Mouse (Mus musculus) limb, embryonic 11.5 days (tissue): ENCODE data around the gene Dbnl. TPM values are rescaled to one million over a fixed set of nuclear protein-coding genes. Genes with fewer than 3 reads are reported as not detected.

ENCODE experiments used
- ATAC-seq: fragments of 200-750 bp; cut with Nextera tagmentation; 2 replicates; pipeline ENCODE4 v1.8.0; 2017; ENCODE audit warnings: low read depth; ENCODE audit not compliant: insufficient number of reproducible peaks, low FRiP score, low TSS enrichment
- DNase-seq: peaks from one replicate; pipeline ENCODE4 v3.0.0-alpha.2; 2015; ENCODE audit warnings: low spot score
- H3K27ac ChIP-seq: fragments of 300-500 bp; sonication (generic); replicated peaks from 2 replicates; pipeline ENCODE4 v1.5.1; 2014; ENCODE audit warnings: low read depth, mild to moderate bottlenecking, low read length
- H3K27me3 ChIP-seq: fragments of 300-500 bp; sonication (generic); 2 replicates; pipeline ENCODE4 v1.6.1; 2014; ENCODE audit warnings: mild to moderate bottlenecking, low read length, mixed read lengths; ENCODE audit not compliant: control insufficient read depth, insufficient read depth
- H3K36me3 ChIP-seq: fragments of 300-500 bp; sonication (generic); 2 replicates; pipeline ENCODE4 v1.6.1; 2014; ENCODE audit warnings: mild to moderate bottlenecking, low read length, moderate library complexity, mixed read lengths; ENCODE audit not compliant: control insufficient read depth, insufficient read depth
- H3K4me1 ChIP-seq: fragments of 300-500 bp; sonication (generic); 2 replicates; pipeline ENCODE4 v1.6.1; 2014; ENCODE audit warnings: low read length, mixed read lengths; ENCODE audit not compliant: control insufficient read depth, insufficient read depth
- H3K4me2 ChIP-seq: fragments of 300-500 bp; sonication (generic); 2 replicates; pipeline ENCODE4 v1.6.1; 2014; ENCODE audit warnings: low read depth, mild to moderate bottlenecking, moderate library complexity; ENCODE audit not compliant: severe bottlenecking
- H3K4me3 ChIP-seq: fragments of 300-500 bp; sonication (generic); 2 replicates; pipeline ENCODE4 v1.5.1; 2014; ENCODE audit warnings: low read depth, low read length
- H3K9ac ChIP-seq: fragments of 300-500 bp; sonication (generic); 2 replicates; pipeline ENCODE4 v1.6.1; 2014; ENCODE audit warnings: mild to moderate bottlenecking, low read length
- H3K9me3 ChIP-seq: fragments of 300-500 bp; sonication (generic); 2 replicates; pipeline ENCODE4 v1.6.1; 2016; ENCODE audit warnings: low read length; ENCODE audit not compliant: control insufficient read depth
- WGBS: fragments of 180-500 bp; shearing (Covaris S2); extraction: QIAGEN DNeasy Blood & Tissue Kit; methylation state at CpG from one replicate; pipeline ENCODE4 v1.1.7; 2014; 5-methylcytosine and 5-hydroxymethylcytosine counted together
- polyA plus RNA-seq: library from polyadenylated mRNA; unstranded; fragments of >200 nt; fragmentation: Nextera tagmentation; extraction: Ambion mirVana; gene quantifications from 2 replicates; pipeline ENCODE4 v1.2.1, GENCODE M21; 2014

Gene Dbnl
- polyA plus RNA-seq, 1 experiment from 2014 or later = 127 TPM

DNA sequence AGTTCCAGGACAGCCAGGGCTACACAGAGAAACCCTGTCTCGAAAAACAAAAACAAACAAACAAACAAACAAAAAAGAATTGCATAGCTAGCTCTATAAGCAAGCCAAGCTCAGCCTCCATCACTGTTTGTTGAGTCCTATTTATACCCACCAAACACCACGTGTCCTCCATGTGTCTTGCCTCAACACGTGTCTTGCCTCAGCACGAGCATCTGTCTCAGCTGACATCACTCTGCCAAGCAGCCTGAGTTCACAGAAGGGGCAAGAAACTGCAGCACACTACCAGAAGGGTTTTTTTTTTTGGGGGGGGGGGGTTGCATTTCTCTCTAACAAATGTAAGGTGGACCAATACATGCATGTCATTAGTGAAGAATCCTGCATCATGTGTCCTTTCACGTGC lies 62.2 kb downstream of the Dbnl start:
- ATAC-seq (no peak), DNase-seq (no peak)
- WGBS = 63% methylated on average over 5 of the region's 5 CpGs
- Histone ChIP-seq H3K27ac (no peak overlapping the region), H3K27me3 (no peaks in the 10 kb centered on the region), H3K4me1 (no peaks in the 10 kb centered on the region), H3K9me3 (no peaks in the 10 kb centered on the region), H3K36me3 (no peaks in the 10 kb centered on the region), H3K4me3 (no peak overlapping the region), H3K9ac (no peak overlapping the region), H3K4me2 (no peak overlapping the region)

Other genes starting within 250 kb of the Dbnl start
- 33.5 and 35.9 TPM in 2 replicates for gene Ccdc117, start 246.3 kb upstream of the Dbnl start, polyA plus RNA-seq
- gene Ankrd36, start 218.8 kb upstream of the Dbnl start, polyA plus RNA-seq = not detected in 2 replicates
- 164 and 170 TPM in 2 replicates for gene Mrps24, start 72.8 kb upstream of the Dbnl start, polyA plus RNA-seq
- gene Urgcp, start 26.1 kb upstream of the Dbnl start, polyA plus RNA-seq = 10.2 and 12.8 TPM in 2 replicates
- gene Pgam2, start 15.2 kb downstream of the Dbnl start, polyA plus RNA-seq = 14.0 and 16.3 TPM in 2 replicates
- gene Polm, start 49.5 kb downstream of the Dbnl start, polyA plus RNA-seq = 6.4 and 6.6 TPM in 2 replicates
- 5.3 and 7.2 TPM in 2 replicates for gene Aebp1, start 73.5 kb downstream of the Dbnl start, polyA plus RNA-seq
- gene Pold2, start 89.8 kb downstream of the Dbnl start, polyA plus RNA-seq = 103 and 111 TPM in 2 replicates
- gene Myl7, start 110.3 kb downstream of the Dbnl start, polyA plus RNA-seq = 2.2 and 3.6 TPM in 2 replicates
- gene Gck, start 161.6 kb downstream of the Dbnl start, polyA plus RNA-seq = 0.41 and 1.6 TPM in 2 replicates
- 29.0 and 30.3 TPM in 2 replicates for gene Ykt6, start 167.2 kb downstream of the Dbnl start, polyA plus RNA-seq